Mouse (Mus musculus): ENCODE data around the gene Mtx1. TPM values are rescaled to one million over a fixed set of nuclear protein-coding genes. Genes with fewer than 3 reads are reported as not detected.
A peak's percentile ranks its signal among the peaks of the same experiment; 100 is the strongest.

Gene Mtx1
- polyA plus RNA-seq, 1 experiment from 2014 or later, result 167 TPM

DNA sequence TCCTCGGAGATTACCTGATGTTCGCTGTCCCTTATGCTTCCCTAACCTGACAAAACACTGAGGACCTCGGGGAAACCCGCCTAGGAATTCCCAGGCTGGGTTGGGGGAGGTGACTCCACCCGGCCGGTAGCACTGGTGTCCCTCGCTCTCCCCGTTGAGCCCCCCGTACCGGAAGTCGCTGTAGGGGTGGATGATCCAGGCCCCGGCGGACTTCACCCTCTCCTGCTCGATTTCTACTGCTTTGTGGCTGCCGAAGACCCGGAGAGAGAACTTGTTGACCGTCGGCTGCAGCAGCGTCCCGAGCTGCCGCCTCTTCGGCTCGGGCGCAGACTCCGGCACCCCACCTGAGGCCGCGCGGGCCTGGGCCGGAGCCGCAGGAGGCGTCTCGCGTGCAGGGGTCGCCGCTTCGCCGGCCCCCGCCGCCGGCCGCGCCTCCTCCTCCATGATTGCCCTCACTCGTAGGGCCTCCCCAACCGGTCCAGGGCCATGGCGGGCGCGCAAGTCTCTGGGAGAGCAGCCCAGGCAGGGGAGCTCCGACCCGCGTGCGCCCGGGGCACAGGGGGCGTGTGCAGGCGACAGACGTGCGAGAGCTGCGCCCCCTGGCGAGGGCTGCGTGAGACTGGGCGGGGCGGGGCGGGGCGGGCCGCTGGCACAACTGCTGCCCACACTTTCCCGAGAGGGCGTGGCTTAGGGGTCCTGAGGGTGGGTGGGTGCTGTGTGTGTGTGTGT, 67.1 kb downstream of the Mtx1 start, which contains the start of gene Hcn3:
Gene Hcn3, minus strand, starts transcription at position 581 of the 729 bp plus-strand sequence.
- Histone ChIP-seq H3K36me3 (no peaks in the 10 kb centered on the region), H3K27ac (no peak within 1 kb of the TSS), H3K9ac (peak within 1 kb of the TSS; percentile 59), H3K4me1 (peaks cover 36% of the 10 kb centered on the region), H3K4me3 (peak within 1 kb of the TSS; percentile 63), H3K27me3 (replicated peaks) (peaks cover 42% of the 10 kb centered on the region), H3K4me2 (peak within 1 kb of the TSS; percentile 99), H3K9me3 (replicated peaks) (no peaks in the 10 kb centered on the region)
- WGBS (ENCODE audit: insufficient replicate concordance), result under 1% methylated on average over 66 of the region's 66 CpGs
- peak; percentile 48 for ATAC-seq

DNA sequence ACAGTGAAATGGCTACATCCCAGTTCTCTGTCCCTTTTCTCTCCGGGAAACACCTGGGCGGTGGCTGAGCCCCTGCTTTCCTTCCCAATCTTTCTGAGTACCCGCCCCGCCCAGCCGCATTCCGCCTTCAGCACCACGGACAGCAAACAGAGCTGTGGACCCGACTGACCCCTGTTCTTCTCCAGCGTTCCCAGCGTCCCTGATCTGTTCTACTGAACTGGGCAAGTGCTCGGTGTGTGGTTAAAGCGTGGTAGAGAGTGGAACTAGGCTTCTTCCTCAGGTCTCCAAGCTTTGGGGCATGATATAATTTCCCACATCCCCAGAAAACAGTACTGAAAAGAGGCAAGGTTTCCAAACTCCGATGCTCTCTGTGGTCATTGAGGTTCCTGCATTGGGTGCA, 67.7 kb downstream of the Mtx1 start:
- Histone ChIP-seq H3K4me1 (peaks cover 35% of the 10 kb centered on the region), H3K27me3 (replicated peaks) (peaks cover 44% of the 10 kb centered on the region), H3K9ac (peak overlapping the region; percentile 59; the same call in 1 of the 2 replicates), H3K4me3 (peak overlapping the region; percentile 63), H3K4me2 (peak overlapping the region; percentile 99), H3K27ac (no peak overlapping the region), H3K36me3 (no peaks in the 10 kb centered on the region), H3K9me3 (replicated peaks) (no peaks in the 10 kb centered on the region)
- no peak for ATAC-seq
- WGBS (ENCODE audit: insufficient replicate concordance), result 3% methylated on average over 13 of the region's 13 CpGs

MicroRNAs within 50 kb of the gene (microRNA counts, 519-probe panel; counts per million panel counts)
- microRNA mmu-miR-92b, result 582 counts per million, percentile 70 among the panel's probes with 10 or more counts

Small RNAs within 50 kb of the gene (microRNA-seq; reads per million reads assigned to microRNA genes)
- 150 reads per million, percentile 51 among the genes with 10 or more reads in this experiment for gene Mir92b

Other genes starting within 250 kb of the Mtx1 start
- 7.7 and 8.8 TPM in 2 replicates for gene Rusc1, start 133.8 kb downstream of the Mtx1 start, polyA plus RNA-seq (2016; fragmentation: Nextera tagmentation; extraction: Ambion mirVana)
- 0.06 TPM in 1 of 2 replicates, not detected in the other for gene Gm43738, start 126.0 kb downstream of the Mtx1 start, polyA plus RNA-seq (2016; fragmentation: Nextera tagmentation; extraction: Ambion mirVana)
- 284 and 291 TPM in 2 replicates for gene Fdps, start 125.1 kb downstream of the Mtx1 start, polyA plus RNA-seq (2016; fragmentation: Nextera tagmentation; extraction: Ambion mirVana)
- 162 and 171 TPM in 2 replicates for gene Pklr, start 90.9 kb downstream of the Mtx1 start, polyA plus RNA-seq (2016; fragmentation: Nextera tagmentation; extraction: Ambion mirVana)
- 0.81 and 0.86 TPM in 2 replicates for gene Hcn3, start 66.9 kb downstream of the Mtx1 start, polyA plus RNA-seq (2016; fragmentation: Nextera tagmentation; extraction: Ambion mirVana)
- 21.1 and 21.2 TPM in 2 replicates for gene Clk2, start 62.3 kb downstream of the Mtx1 start, polyA plus RNA-seq (2016; fragmentation: Nextera tagmentation; extraction: Ambion mirVana)
- 79.8 and 86.3 TPM in 2 replicates for gene Scamp3, start 49.6 kb downstream of the Mtx1 start, polyA plus RNA-seq (2016; fragmentation: Nextera tagmentation; extraction: Ambion mirVana)
- 5.3 and 6.6 TPM in 2 replicates for gene Fam189b, start 43.9 kb downstream of the Mtx1 start, polyA plus RNA-seq (2016; fragmentation: Nextera tagmentation; extraction: Ambion mirVana)
- gene Gba, start 24.2 kb downstream of the Mtx1 start, polyA plus RNA-seq (2016; fragmentation: Nextera tagmentation; extraction: Ambion mirVana), result 26.6 and 26.7 TPM in 2 replicates
- 1.7 and 3.1 TPM in 2 replicates for gene Thbs3, start 11.9 kb downstream of the Mtx1 start, polyA plus RNA-seq (2016; fragmentation: Nextera tagmentation; extraction: Ambion mirVana)
- gene Muc1, start 2.0 kb upstream of the Mtx1 start, polyA plus RNA-seq (2016; fragmentation: Nextera tagmentation; extraction: Ambion mirVana), result 0.13 TPM in 1 of 2 replicates, not detected in the other
- gene Krtcap2, start 18.9 kb upstream of the Mtx1 start, polyA plus RNA-seq (2016; fragmentation: Nextera tagmentation; extraction: Ambion mirVana), result 170 and 187 TPM in 2 replicates
- 0.31 and 0.38 TPM in 2 replicates for gene Trim46, start 19.2 kb upstream of the Mtx1 start, polyA plus RNA-seq (2016; fragmentation: Nextera tagmentation; extraction: Ambion mirVana)
- gene Dpm3, start 32.3 kb upstream of the Mtx1 start, polyA plus RNA-seq (2016; fragmentation: Nextera tagmentation; extraction: Ambion mirVana), result 72.3 and 73.6 TPM in 2 replicates
- 19.3 and 21.6 TPM in 2 replicates for gene Slc50a1, start 43.5 kb upstream of the Mtx1 start, polyA plus RNA-seq (2016; fragmentation: Nextera tagmentation; extraction: Ambion mirVana)
- gene Efna1, start 54.1 kb upstream of the Mtx1 start, polyA plus RNA-seq (2016; fragmentation: Nextera tagmentation; extraction: Ambion mirVana), result 5.2 and 5.3 TPM in 2 replicates
- 0.65 and 1.0 TPM in 2 replicates for gene Efna3, start 95.9 kb upstream of the Mtx1 start, polyA plus RNA-seq (2016; fragmentation: Nextera tagmentation; extraction: Ambion mirVana)
- 2.1 and 2.3 TPM in 2 replicates for gene Efna4, start 110.9 kb upstream of the Mtx1 start, polyA plus RNA-seq (2016; fragmentation: Nextera tagmentation; extraction: Ambion mirVana)
- gene Adam15, start 122.9 kb upstream of the Mtx1 start, polyA plus RNA-seq (2016; fragmentation: Nextera tagmentation; extraction: Ambion mirVana), result 14.1 and 14.5 TPM in 2 replicates
- 0.05 and 0.06 TPM in 2 replicates for gene Dcst2, start 134.9 kb upstream of the Mtx1 start, polyA plus RNA-seq (2016; fragmentation: Nextera tagmentation; extraction: Ambion mirVana)
- not detected in 2 replicates for gene Dcst1, start 138.2 kb upstream of the Mtx1 start, polyA plus RNA-seq (2016; fragmentation: Nextera tagmentation; extraction: Ambion mirVana)
- 1.2 and 1.6 TPM in 2 replicates for gene Zbtb7b, start 167.7 kb upstream of the Mtx1 start, polyA plus RNA-seq (2016; fragmentation: Nextera tagmentation; extraction: Ambion mirVana)
- gene Lenep, start 175.7 kb upstream of the Mtx1 start, polyA plus RNA-seq (2016; fragmentation: Nextera tagmentation; extraction: Ambion mirVana), result not detected in 2 replicates
- gene Flad1, start 184.8 kb upstream of the Mtx1 start, polyA plus RNA-seq (2016; fragmentation: Nextera tagmentation; extraction: Ambion mirVana), result 21.6 and 22.9 TPM in 2 replicates
- 310 and 316 TPM in 2 replicates for gene Cks1b, start 191.3 kb upstream of the Mtx1 start, polyA plus RNA-seq (2016; fragmentation: Nextera tagmentation; extraction: Ambion mirVana)
- gene Shc1, start 191.4 kb upstream of the Mtx1 start, polyA plus RNA-seq (2016; fragmentation: Nextera tagmentation; extraction: Ambion mirVana), result 56.8 and 63.3 TPM in 2 replicates
- gene Pygo2, start 203.1 kb upstream of the Mtx1 start, polyA plus RNA-seq (2016; fragmentation: Nextera tagmentation; extraction: Ambion mirVana), result 22.7 and 23.1 TPM in 2 replicates
- gene Pbxip1, start 209.6 kb upstream of the Mtx1 start, polyA plus RNA-seq (2016; fragmentation: Nextera tagmentation; extraction: Ambion mirVana), result 8.3 and 9.2 TPM in 2 replicates
- gene Pmvk, start 227.5 kb upstream of the Mtx1 start, polyA plus RNA-seq (2016; fragmentation: Nextera tagmentation; extraction: Ambion mirVana), result 39.1 and 40.5 TPM in 2 replicates

Data from liver, embryonic 12.5 days (tissue).